Mouse (Mus musculus) left cerebral cortex, adult 11 months (tissue): Measurements from ENCODE around the gene Atp1b3.
"Not testable (repeated sequence)": the region's sequence is repeated elsewhere in the genome, so short reads cannot be mapped to it uniquely, and the experiment has no call there.

Source experiments
- DNase-seq: peaks from one replicate; pipeline ENCODE4 v3.0.0; 2022; ENCODE audit warnings: low spot score

Atp1b3 gene

GRCm38 (mm10) chr9:96363581-96364140, 581 bp downstream of the Atp1b3 start:
- DNase-seq, result peak; percentile 40

GRCm38 (mm10) chr9:96360056-96360455, 4.2 kb downstream of the Atp1b3 start:
- no peak for DNase-seq

GRCm38 (mm10) chr9:96353799-96354198, 10.4 kb downstream of the Atp1b3 start:
- DNase-seq, result no peak

- DNase-seq, result no peak
Measured at GRCm38 (mm10) chr9:96353121-96353769, 11.0 kb downstream of the Atp1b3 start.

GRCm38 (mm10) chr9:96351771-96352170, 12.5 kb downstream of the Atp1b3 start:
- not testable (repeated sequence) for DNase-seq

- no peak for DNase-seq
Measured at GRCm38 (mm10) chr9:96350476-96350875, 13.8 kb downstream of the Atp1b3 start.

- DNase-seq, result peak; percentile 29
Measured at GRCm38 (mm10) chr9:96350010-96350409, 14.2 kb downstream of the Atp1b3 start.

- no peak for DNase-seq
Measured at GRCm38 (mm10) chr9:96348885-96349284, 15.4 kb downstream of the Atp1b3 start.

- no peak for DNase-seq
Measured at GRCm38 (mm10) chr9:96345750-96346149, 18.5 kb downstream of the Atp1b3 start.

GRCm38 (mm10) chr9:96331146-96331545, 33.1 kb downstream of the Atp1b3 start:
- DNase-seq, result no peak

GRCm38 (mm10) chr9:96328226-96328625, 36.0 kb downstream of the Atp1b3 start:
- DNase-seq, result no peak

GRCm38 (mm10) chr9:96326496-96326923, 37.7 kb downstream of the Atp1b3 start:
- no peak for DNase-seq

GRCm38 (mm10) chr9:96324502-96324901, 39.7 kb downstream of the Atp1b3 start:
- no peak for DNase-seq

GRCm38 (mm10) chr9:96322411-96323152, 41.7 kb downstream of the Atp1b3 start:
- no peak for DNase-seq

- DNase-seq, result no peak
Measured at GRCm38 (mm10) chr9:96320551-96320980, 43.7 kb downstream of the Atp1b3 start.

GRCm38 (mm10) chr9:96319333-96319732, 44.9 kb downstream of the Atp1b3 start:
- DNase-seq, result no peak

- no peak for DNase-seq
Measured at GRCm38 (mm10) chr9:96312074-96312473, 52.2 kb downstream of the Atp1b3 start.

- no peak for DNase-seq
Measured at GRCm38 (mm10) chr9:96308816-96309215, 55.4 kb downstream of the Atp1b3 start.

GRCm38 (mm10) chr9:96299324-96300008, 64.8 kb downstream of the Atp1b3 start:
- DNase-seq, result no peak

GRCm38 (mm10) chr9:96292144-96292543, 72.1 kb downstream of the Atp1b3 start:
- DNase-seq, result no peak

GRCm38 (mm10) chr9:96284916-96285315, 79.3 kb downstream of the Atp1b3 start:
- no peak for DNase-seq
